Mouse (Mus musculus) midbrain, embryonic 13.5 days (tissue): Measurements from ENCODE around the gene Acad10. TPM values are rescaled to one million over a fixed set of nuclear protein-coding genes. Genes with fewer than 3 reads are reported as not detected.
"Not testable (repeated sequence)": the region's sequence is repeated elsewhere in the genome, so short reads cannot be mapped to it uniquely, and the experiment has no call there.

Source experiments
- ATAC-seq: fragments of 200-750 bp; cut with Nextera tagmentation; 2 replicates; pipeline ENCODE4 v1.8.0; 2017; ENCODE audit warnings: mild to moderate bottlenecking, moderate TSS enrichment, moderate library complexity
- H3K27ac ChIP-seq: fragments of 300-500 bp; sonication (generic); 2 replicates; pipeline ENCODE4 v1.5.1; 2015; ENCODE audit warnings: inconsistent platforms, mild to moderate bottlenecking, moderate library complexity
- H3K27me3 ChIP-seq: fragments of 300-500 bp; sonication (generic); 2 replicates; pipeline ENCODE4 v1.6.1; 2015; ENCODE audit warnings: mild to moderate bottlenecking, inconsistent platforms
- H3K36me3 ChIP-seq: fragments of 300-500 bp; sonication (generic); 2 replicates; pipeline ENCODE4 v1.6.1; 2015; ENCODE audit warnings: mild to moderate bottlenecking, inconsistent platforms
- H3K4me1 ChIP-seq: fragments of 300-500 bp; sonication (generic); replicated peaks from 2 replicates; pipeline ENCODE4 v1.6.1; 2015; ENCODE audit warnings: inconsistent platforms
- H3K4me2 ChIP-seq: fragments of 300-500 bp; sonication (generic); replicated peaks from 2 replicates; pipeline ENCODE4 v1.6.1; 2015; ENCODE audit warnings: moderate library complexity, mild to moderate bottlenecking, inconsistent platforms
- H3K4me3 ChIP-seq: fragments of 300-500 bp; sonication (generic); replicated peaks from 2 replicates; pipeline ENCODE4 v1.5.1; 2015; ENCODE audit warnings: mild to moderate bottlenecking, inconsistent platforms
- H3K9ac ChIP-seq: fragments of 300-500 bp; sonication (generic); replicated peaks from 2 replicates; pipeline ENCODE4 v1.6.1; 2015; ENCODE audit warnings: mild to moderate bottlenecking, inconsistent platforms
- H3K9me3 ChIP-seq: fragments of 300-500 bp; sonication (generic); 2 replicates; pipeline ENCODE4 v1.6.1; 2016; ENCODE audit warnings: mild to moderate bottlenecking, inconsistent platforms
- WGBS: fragments of 180-500 bp; shearing (Covaris S2); methylation state at CpG from one replicate; pipeline ENCODE4 v1.1.7; 2015; 5-methylcytosine and 5-hydroxymethylcytosine counted together
- polyA plus RNA-seq: library from polyadenylated mRNA; unstranded; fragments of >200 nt; fragmentation: Nextera tagmentation; extraction: Ambion mirVana; gene quantifications from 2 replicates; pipeline ENCODE4 v1.2.1, GENCODE M21; 2015

Gene Acad10
- polyA plus RNA-seq, 1 experiment from 2014 or later: 2.3 TPM

- H3K36me3 ChIP-seq, H3K9me3 ChIP-seq, H3K4me1 ChIP-seq, H3K27ac ChIP-seq, ATAC-seq, H3K4me3 ChIP-seq, H3K4me2 ChIP-seq, H3K27me3 ChIP-seq, H3K9ac ChIP-seq: not testable (repeated sequence)
- 59% methylated on average over 8 of the region's 8 CpGs for WGBS
Measured at GRCm38 (mm10) chr5:121609556-121610135, 50.7 kb downstream of the Acad10 start.

- Histone ChIP-seq H3K4me1 (peaks cover 6% of the 10 kb centered on the region; the same call in 1 of the 2 replicates), H3K27ac (no peak overlapping the region), H3K27me3 (no peaks in the 10 kb centered on the region), H3K4me2 (no peak overlapping the region), H3K9ac (no peak overlapping the region), H3K9me3 (no peaks in the 10 kb centered on the region), H3K4me3 (no peak overlapping the region), H3K36me3 (no peaks in the 10 kb centered on the region)
- WGBS: 3% methylated on average over 2 of the region's 2 CpGs
- ATAC-seq: no peak
Measured at GRCm38 (mm10) chr5:121606151-121606550, 54.2 kb downstream of the Acad10 start.

GRCm38 (mm10) chr5:121603815-121604214 lies 56.5 kb downstream of the Acad10 start:
- 77% methylated on average over 1 of the region's 1 CpGs for WGBS
- H3K4me3 ChIP-seq, H3K9ac ChIP-seq, H3K4me2 ChIP-seq, H3K4me1 ChIP-seq, H3K27ac ChIP-seq, H3K36me3 ChIP-seq, H3K27me3 ChIP-seq, ATAC-seq, H3K9me3 ChIP-seq: not testable (repeated sequence)

- Histone ChIP-seq H3K4me2 (no peak overlapping the region), H3K4me3 (no peak overlapping the region), H3K27ac (no peak overlapping the region), H3K27me3 (peaks cover 5% of the 10 kb centered on the region; the same call in 1 of the 2 replicates), H3K4me1 (peaks cover 6% of the 10 kb centered on the region; the same call in 1 of the 2 replicates), H3K9ac (no peak overlapping the region), H3K9me3 (no peaks in the 10 kb centered on the region), H3K36me3 (no peaks in the 10 kb centered on the region)
- 34% methylated on average over 9 of the region's 9 CpGs for WGBS
- ATAC-seq: no peak
Measured at GRCm38 (mm10) chr5:121601547-121602299, 58.6 kb downstream of the Acad10 start.

- H3K9ac ChIP-seq: no peak overlapping the region
- no peak overlapping the region for H3K4me2 ChIP-seq
- 69% methylated on average over 13 of the region's 13 CpGs for WGBS
Measured at GRCm38 (mm10) chr5:121598871-121599610, 61.3 kb downstream of the Acad10 start.

GRCm38 (mm10) chr5:121597991-121598537 lies 62.2 kb downstream of the Acad10 start:
- no peak for ATAC-seq
- peaks cover 5% of the 10 kb centered on the region; the same call in 1 of the 2 replicates for H3K27me3 ChIP-seq
- H3K4me3 ChIP-seq: no peak overlapping the region
- 84% methylated on average over 7 of the region's 7 CpGs for WGBS
- H3K9me3 ChIP-seq: no peaks in the 10 kb centered on the region
- no peak overlapping the region for H3K9ac ChIP-seq
- H3K27ac ChIP-seq: no peak overlapping the region
- no peak overlapping the region for H3K4me2 ChIP-seq
- peaks cover 18% of the 10 kb centered on the region for H3K4me1 ChIP-seq
- no peaks in the 10 kb centered on the region for H3K36me3 ChIP-seq

More at GRCm38 (mm10) chr5:121598871-121599610, 61.3 kb downstream of the Acad10 start:
- no peak for ATAC-seq
- Histone ChIP-seq H3K9me3 (no peaks in the 10 kb centered on the region), H3K36me3 (no peaks in the 10 kb centered on the region), H3K4me1 (peaks cover 13% of the 10 kb centered on the region), H3K4me3 (no peak overlapping the region), H3K27me3 (peaks cover 5% of the 10 kb centered on the region; the same call in 1 of the 2 replicates), H3K27ac (no peak overlapping the region)

GRCm38 (mm10) chr5:121597332-121597731 lies 63.0 kb downstream of the Acad10 start:
- WGBS: 77% methylated on average over 4 of the region's 4 CpGs
- no peak overlapping the region for H3K27ac ChIP-seq
- H3K9me3 ChIP-seq: no peaks in the 10 kb centered on the region

GRCm38 (mm10) chr5:121596226-121596625 lies 64.1 kb downstream of the Acad10 start:
- H3K27me3 ChIP-seq: peaks cover 8% of the 10 kb centered on the region
- no peak overlapping the region for H3K9ac ChIP-seq
- 83% methylated on average over 6 of the region's 6 CpGs for whole genome bisulfite sequencing
- no peaks in the 10 kb centered on the region for H3K36me3 ChIP-seq
- no peaks in the 10 kb centered on the region for H3K9me3 ChIP-seq
- ATAC-seq: no peak
- H3K4me2 ChIP-seq: no peak overlapping the region
- no peak overlapping the region for H3K4me3 ChIP-seq
- H3K4me1 ChIP-seq: peaks cover 21% of the 10 kb centered on the region
- no peak overlapping the region for H3K27ac ChIP-seq

More at GRCm38 (mm10) chr5:121597332-121597731, 63.0 kb downstream of the Acad10 start:
- H3K36me3 ChIP-seq: no peaks in the 10 kb centered on the region
- no peak for ATAC-seq
- peaks cover 8% of the 10 kb centered on the region for H3K27me3 ChIP-seq
- H3K9ac ChIP-seq: no peak overlapping the region
- no peak overlapping the region for H3K4me3 ChIP-seq
- H3K4me2 ChIP-seq: no peak overlapping the region
- H3K4me1 ChIP-seq: peaks cover 25% of the 10 kb centered on the region

- H3K4me3 ChIP-seq: no peak overlapping the region
- peaks cover 21% of the 10 kb centered on the region for H3K4me1 ChIP-seq
- H3K9me3 ChIP-seq: no peaks in the 10 kb centered on the region
- no peak overlapping the region for H3K4me2 ChIP-seq
- no peak overlapping the region for H3K27ac ChIP-seq
- H3K27me3 ChIP-seq: peaks cover 8% of the 10 kb centered on the region
- no peaks in the 10 kb centered on the region for H3K36me3 ChIP-seq
- no peak for ATAC-seq
- WGBS: 81% methylated on average over 6 of the region's 6 CpGs
- no peak overlapping the region for H3K9ac ChIP-seq
Measured at GRCm38 (mm10) chr5:121595758-121596157, 64.6 kb downstream of the Acad10 start.

GRCm38 (mm10) chr5:121594714-121595313 lies 65.5 kb downstream of the Acad10 start:
- 91% methylated on average over 6 of the region's 6 CpGs for WGBS
- ATAC-seq: no peak
- Histone ChIP-seq H3K27me3 (peaks cover 8% of the 10 kb centered on the region), H3K4me3 (no peak overlapping the region), H3K4me1 (peaks cover 21% of the 10 kb centered on the region), H3K9me3 (no peaks in the 10 kb centered on the region), H3K36me3 (no peaks in the 10 kb centered on the region), H3K9ac (no peak overlapping the region), H3K4me2 (no peak overlapping the region), H3K27ac (no peak overlapping the region)

- Histone ChIP-seq H3K4me2 (peak within 1 kb of the TSS; percentile 98), H3K9me3 (no peaks in the 10 kb centered on the region), H3K4me1 (peaks cover 21% of the 10 kb centered on the region), H3K36me3 (no peaks in the 10 kb centered on the region), H3K9ac (peak within 1 kb of the TSS; percentile 76), H3K27ac (peak within 1 kb of the TSS; percentile 49), H3K4me3 (peak within 1 kb of the TSS; percentile 65), H3K27me3 (peaks cover 8% of the 10 kb centered on the region)
- ATAC-seq: peak; percentile 86
- WGBS: 2% methylated on average over 47 of the region's 47 CpGs
Measured at GRCm38 (mm10) chr5:121593451-121594401, 66.6 kb downstream of the Acad10 start, which contains the start of gene Aldh2. Gene Aldh2 (minus strand): TSS chr5:121593824.
